Mouse (Mus musculus) embryo, embryonic 11 days (tissue): ENCODE data around the gene Twist1.

Experiments
- DNase-seq: peaks from one replicate; pipeline ENCODE4 v3.0.0-alpha.2; 2015

Gene Twist1

DNA sequence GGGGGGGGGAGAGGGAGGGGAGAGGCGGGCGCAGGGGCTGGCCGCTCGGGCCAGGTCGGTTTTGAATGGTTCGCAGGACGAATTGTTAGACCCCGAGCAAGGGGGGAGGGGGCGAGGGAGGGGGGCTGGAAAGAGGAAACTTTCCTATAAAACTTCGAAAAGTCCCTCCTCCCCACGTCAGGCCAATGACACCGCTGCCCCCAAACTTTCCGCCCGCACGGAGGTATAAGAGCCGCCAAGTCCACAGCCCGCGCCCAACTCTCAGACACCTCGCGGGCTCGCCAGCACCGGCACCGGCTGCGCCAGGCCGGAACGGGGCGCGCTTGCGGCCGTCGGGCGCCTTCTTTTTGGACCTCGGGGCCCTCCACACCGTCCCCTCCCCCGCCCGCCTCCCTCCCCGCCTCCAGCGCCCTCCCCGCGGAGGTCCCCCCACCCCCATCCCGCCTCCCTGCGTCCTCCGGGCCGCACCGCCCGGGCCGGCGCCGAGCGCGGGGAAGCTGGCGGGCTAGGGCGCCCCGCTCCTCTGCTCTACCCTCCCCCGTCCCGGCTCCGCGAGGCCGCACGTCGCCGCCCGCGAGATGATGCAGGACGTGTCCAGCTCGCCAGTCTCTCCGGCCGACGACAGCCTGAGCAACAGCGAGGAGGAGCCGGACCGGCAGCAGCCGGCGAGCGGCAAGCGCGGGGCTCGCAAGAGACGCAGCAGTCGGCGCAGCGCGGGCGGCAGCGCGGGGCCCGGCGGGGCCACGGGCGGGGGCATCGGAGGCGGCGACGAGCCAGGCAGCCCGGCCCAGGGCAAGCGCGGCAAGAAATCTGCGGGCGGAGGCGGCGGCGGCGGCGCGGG is at the start of gene Twist1:
TSS of gene Twist1 (plus strand) at position 272 of the 841 bp plus-strand sequence.
- DNase-seq: peak; percentile 93

- DNase-seq: peak; percentile 70
Observed at GRCm38 (mm10) chr12:33926751-33927150, 30.7 kb upstream of the Twist1 start.

- peak; percentile 44 for DNase-seq
Observed at GRCm38 (mm10) chr12:33927334-33928098, 30.0 kb upstream of the Twist1 start.

DNA sequence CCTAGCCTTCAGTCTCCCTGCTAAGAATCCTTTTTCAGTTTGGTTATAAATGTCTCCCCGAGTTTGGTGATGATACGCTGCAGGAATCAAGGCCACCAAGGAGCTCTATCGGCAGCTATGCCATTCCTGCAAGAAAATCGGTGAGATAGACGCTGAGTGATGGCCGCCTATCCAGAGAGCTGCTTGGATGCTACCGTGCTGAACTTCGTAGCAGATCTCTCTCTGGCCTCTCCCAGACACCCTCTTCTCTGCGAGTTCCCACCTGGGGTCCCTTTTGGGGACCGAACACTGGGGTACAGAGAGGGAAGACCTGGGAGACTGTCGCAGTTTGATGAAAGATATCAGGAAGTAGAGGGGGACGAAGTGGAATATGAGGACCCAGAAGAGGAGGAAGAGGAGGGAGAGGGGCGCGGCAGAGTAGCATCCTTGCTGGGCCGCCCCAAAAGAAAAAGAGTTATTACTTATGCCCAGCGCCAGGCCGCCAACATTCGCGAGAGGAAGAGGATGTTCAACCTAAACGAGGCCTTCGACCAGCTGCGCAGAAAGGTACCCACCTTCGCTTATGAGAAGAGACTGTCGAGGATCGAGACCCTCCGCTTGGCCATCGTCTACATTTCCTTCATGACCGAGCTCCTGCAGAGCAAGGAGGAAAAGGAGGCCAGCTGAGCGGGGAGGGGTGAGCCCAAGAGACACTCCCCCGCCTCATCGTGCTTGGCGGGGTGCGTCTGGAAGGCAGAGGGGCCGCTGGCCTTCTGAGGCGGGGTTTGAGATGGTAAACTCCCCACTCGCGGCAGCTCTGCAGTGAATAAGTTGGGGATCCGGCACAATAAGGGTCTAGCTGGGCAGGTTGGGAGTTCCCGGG is 28.9 kb upstream of the Twist1 start, which contains the start of gene Ferd3l:
TSS of gene Ferd3l (plus strand) at position 95 of the 862 bp plus-strand sequence.
- peak; percentile 32 for DNase-seq

DNA sequence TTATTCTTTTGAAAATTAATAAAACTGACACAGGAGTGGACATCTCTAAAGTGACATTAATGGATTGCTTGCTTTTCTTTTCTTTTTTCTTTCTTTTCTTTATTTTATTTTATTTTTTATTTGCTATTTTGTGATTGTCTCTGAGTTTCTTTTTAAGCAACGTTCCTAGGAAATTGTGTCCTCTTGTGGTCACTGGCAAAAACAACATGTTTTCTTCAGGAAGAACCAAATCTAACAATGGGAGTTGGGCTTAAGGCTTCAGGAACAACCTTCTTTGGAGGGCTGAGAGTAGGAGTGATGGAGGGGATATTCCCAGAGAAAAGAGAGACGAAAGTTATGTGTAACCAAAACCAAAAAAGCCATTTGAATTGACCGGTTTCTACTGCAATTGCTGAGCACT is 4.6 kb upstream of the Twist1 start:
- peak; percentile 31 for DNase-seq

DNA sequence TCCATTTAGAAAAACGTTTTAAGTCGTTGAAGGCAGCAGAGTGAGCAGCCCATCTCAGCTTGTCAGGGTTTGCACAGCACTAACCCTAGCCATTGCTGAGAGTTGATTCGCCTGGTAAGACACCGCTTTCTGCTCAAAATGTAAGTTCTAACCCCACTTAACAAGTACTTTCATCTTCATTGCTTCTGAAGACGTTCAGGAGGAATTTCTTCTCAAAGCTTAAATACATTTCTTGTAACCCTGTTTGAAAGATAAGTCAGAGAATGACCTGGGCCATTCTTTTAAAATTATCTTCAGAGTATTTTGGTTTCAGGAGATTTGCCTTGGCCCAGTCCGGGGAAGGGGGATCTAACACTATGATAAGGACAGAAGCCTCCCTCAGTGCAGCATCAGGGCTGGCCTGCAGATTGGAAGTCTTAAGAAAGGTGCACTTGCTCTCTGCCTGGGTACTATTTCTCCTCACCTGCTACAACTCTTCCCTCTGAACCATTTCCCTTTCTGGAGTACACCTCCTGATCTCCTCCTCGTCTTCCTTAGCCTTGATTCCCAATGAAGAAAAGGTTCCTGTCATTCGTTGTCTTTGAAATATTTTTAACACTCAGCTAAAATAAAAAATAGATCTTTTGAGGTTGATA is 2.4 kb upstream of the Twist1 start:
- no peak for DNase-seq

DNA sequence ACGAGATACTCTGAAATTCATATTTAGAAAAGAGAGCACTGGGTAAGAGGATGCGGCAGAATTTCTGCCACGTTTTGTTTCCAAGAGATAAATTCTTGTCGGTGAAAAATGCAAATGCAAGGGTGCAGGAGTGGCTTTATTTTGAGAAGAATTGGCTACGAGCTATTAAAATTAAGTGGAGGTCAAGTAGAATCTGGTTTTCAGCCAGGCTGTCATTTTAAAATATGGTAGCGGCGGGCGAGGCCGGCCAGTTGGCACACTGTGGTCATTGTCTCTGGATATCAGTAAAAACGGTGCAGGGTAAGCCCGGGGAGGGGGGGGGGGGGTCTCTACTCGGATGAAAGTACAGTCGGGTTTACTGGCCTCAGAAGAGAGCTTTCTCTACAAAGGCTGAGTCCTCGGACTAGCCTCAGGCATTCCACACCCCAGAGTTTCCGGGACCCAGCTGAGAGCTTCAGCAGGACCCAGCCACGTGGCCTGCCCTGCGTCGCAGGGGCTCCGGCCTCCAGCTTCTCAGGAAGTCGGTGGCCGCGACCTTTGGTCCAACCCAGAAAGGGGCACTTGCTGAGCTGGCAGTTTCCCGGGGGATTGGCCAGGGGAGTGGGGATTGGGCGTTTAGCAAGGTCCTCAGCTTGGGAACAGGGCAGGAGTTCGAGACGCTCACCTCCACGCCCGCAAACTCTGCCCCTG is 1.7 kb upstream of the Twist1 start:
- peak; percentile 87 for DNase-seq

GRCm38 (mm10) chr12:33956576-33957399 is 683 bp upstream of the Twist1 start:
- no peak for DNase-seq

DNA sequence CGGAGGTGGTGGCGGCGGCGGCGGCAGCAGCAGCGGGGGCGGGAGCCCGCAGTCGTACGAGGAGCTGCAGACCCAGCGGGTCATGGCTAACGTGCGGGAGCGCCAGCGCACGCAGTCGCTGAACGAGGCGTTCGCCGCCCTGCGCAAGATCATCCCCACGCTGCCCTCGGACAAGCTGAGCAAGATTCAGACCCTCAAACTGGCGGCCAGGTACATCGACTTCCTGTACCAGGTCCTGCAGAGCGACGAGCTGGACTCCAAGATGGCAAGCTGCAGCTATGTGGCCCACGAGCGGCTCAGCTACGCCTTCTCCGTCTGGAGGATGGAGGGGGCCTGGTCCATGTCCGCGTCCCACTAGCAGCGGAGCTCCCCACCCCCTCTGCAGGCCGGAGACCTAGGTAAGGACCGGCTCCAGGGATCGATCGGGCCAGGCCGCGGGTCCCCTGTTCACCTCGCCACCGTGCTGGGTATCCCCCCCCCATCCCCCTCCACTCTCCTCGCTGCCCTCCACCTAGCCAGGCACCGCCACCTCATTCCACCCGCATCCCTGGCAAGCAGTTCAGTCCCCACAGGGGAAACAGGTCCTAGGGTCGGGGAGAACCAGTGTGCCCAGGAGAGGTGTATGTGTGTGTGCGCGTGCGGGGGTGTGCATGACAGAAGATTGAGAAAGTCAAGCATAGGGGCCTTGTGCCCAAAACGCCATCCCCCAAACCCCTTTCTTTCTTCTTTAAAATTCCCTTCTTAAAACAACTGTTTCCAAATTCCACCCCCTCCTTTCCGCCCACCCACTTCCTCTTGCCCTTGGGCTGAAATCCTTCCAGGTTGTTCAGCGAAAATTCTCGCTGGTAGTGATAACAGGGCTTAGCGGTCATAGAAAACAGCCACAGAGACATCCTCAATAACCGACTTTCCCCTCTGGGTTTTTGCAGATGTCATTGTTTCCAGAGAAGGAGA is 1.0 kb downstream of the Twist1 start:
- DNase-seq: peak; percentile 61

- DNase-seq: no peak
Observed at GRCm38 (mm10) chr12:33959206-33959605, 1.7 kb downstream of the Twist1 start.

DNA sequence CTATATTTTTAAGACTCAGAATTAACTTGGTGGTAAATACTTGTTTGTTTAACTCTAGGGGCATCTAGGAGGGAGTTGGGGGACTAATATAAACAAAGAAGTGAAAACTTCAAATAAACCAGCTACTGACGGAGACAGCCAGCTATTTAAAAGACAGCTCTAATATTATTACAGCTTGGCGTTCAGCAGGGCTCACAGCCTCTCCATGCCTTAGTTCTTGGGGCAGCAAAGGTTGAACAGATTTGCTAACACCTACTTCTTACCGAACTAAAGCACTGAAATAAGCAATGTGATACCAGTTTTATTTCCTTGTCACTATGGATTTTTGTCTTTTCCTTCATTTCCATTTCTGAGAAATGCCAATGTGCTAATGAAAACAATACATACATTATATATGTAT is 2.4 kb downstream of the Twist1 start:
- no peak for DNase-seq

DNA sequence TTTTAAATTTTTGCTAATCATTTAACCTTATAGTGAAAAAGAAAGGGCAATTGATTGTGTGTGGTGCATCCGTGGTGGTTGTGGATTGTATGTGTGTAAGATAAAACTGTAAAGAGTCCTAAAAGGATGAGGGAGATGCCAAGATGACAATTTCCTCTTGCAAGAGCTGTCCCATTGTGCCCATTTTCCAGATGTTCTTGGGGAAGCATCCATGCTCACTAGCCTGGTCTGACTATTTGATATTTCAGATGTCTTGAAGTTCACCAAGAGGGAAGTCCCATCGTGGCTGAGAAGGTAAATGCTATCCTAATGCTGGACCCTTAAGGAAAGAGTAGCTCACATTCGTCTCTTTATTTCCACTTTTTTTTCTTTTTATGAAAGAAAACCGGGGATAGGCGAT is 3.5 kb downstream of the Twist1 start:
- peak; percentile 54 for DNase-seq

DNA sequence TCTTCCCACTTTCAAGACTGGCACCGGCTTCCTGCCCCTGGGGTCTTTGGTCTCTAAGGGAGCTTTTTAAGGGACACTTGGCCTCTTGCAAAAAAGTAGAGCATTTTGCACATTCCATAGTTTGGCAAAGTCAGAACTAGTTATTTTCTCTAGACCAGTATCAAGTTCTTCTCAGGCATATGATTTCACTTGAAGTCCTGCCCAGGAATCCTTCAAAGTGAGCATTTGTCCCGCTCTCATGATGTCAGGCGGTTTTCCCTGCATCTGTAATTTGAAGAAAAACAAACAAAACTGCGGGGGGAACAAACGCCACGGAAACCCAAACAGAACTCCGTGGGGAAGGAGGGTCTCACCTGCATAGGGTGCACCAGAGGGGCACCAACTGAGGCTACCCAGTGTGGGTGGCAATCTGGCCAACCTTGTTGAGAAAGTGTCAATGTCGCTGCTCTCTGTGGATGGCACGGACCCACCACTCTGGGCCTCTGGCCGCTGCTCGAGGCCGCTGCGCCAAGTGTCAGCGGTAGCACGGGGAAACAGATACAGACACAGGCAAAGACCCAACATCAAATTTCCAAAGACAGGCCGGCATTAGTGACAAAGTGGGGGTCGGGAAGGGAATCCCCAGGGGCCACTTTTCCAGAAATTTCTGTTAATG is 4.8 kb downstream of the Twist1 start:
- peak; percentile 58 for DNase-seq

DNA sequence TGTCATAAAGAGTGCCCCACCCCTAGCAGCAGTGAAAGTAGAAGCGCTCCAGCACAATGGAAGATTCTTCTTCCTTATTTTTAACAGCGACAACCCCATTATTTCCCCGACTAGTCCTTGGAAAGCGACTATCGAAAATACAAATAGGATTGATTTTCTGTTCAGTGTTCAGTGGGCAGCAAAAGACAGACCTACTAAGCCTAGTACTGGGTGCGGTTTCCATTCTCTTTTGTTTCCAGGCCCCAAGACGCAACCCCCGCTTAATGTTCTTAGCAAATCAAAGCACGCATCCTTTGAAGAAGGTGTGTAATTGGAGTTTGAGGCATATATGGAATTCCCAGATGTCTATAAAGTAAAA is 5.3 kb downstream of the Twist1 start:
- no peak for DNase-seq

DNA sequence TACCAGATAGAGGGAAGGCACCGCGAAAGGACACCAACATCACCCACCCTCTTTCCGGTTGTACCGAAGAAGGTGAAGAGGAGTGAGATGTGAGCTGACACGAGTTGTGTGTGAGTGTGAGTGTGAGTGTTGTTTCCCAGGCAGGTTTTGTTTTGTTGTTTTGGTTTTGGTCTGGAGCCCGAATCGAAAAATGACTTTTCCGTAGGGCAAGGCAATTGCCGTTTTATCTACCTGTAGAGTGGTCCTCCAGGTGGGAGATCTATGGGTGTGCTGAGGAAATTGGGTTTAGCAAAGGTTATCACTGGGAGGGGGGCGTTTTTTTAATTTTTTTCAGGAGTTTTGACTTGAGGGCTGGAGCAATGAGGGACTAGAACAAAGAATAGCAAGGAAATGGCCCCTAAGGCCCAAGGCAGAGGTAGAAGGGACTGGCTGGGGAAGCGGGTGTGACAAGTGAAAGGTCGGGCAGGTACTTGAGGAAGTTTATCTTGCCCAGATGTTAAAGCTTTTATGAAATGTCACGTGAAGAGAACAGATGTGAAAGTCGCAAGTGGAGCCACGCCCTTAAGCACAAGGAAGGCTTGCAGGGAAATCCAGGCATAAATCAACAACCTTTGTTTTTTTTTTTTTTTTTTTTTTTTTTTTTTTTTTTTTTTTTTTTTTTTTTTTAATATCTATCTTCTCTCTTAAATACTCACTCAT is 6.3 kb downstream of the Twist1 start:
- DNase-seq: peak; percentile 70

DNA sequence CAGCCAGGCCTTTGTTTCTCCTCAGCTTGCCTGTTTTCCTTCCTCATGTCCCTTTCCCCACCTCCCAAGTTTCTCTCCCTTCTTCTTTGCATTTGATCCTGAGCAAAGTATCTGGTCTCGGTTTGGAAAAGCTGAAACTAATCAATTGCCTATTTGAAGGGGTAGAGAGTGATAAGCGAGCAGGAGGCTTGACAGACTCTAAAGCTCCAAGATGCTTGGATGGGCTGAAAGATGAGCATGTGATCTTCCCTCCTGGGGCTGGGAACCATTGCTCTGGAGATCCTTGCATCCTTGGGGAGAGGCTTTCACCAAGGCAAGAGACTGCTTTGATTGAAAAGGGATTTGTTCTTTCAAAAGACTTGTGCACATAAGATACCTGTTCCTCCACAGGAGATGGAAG is 7.0 kb downstream of the Twist1 start:
- DNase-seq: no peak

DNA sequence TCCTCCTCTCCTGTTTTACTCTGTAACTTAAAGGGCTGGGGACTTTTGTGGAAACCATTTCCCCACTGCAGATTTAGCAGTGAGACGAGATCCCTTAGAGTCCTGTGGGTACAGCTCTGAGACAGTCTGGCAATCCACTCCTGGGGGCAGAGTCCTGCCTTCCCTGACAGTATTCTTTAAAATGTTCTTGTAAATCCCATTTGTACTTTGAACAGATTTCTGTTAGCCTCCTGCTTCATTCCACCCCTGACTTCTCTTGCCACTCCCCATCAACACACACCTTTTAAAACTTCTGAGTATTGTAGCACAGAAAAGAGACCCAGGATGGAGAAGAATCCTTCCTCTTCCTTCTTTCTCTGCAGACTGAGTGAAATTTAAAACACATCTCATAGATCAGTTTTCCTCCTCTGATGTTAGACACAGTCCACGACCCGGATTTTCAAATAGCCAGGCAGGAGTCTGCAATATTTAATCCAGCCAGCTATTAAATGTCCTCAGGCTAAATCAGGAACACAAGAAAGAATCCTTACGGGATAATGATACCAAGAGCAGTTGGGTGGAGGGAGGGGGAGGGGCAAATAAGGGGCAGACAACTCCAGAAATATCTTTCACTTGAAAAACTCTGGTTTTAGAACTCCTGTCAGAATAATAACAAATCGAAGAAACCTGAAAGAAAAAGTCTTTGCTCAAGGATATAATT is 8.3 kb downstream of the Twist1 start:
- DNase-seq: peak; percentile 50
